Mouse (Mus musculus): Measurements from ENCODE around the gene Pde2a. TPM values are rescaled to one million over a fixed set of nuclear protein-coding genes. Genes with fewer than 3 reads are reported as not detected.

Gene Pde2a
- total and polyA plus RNA-seq, 3 experiments = 41.6 to 57.1 (median 56.0) TPM

GRCm38 (mm10) chr7:101509212-101509611, 87.7 kb downstream of the Pde2a start:
- Histone ChIP-seq H3K9ac (ENCODE audit: low read depth, low read length) (no peak overlapping the region), H3K27me3 (ENCODE audit: control insufficient read depth, insufficient read depth, low read length) (no peaks in the 10 kb centered on the region), H3K27ac (no peak overlapping the region), H3K4me1 (ENCODE audit: control insufficient read depth, insufficient read depth, low read length) (no peaks in the 10 kb centered on the region), H3K36me3 (ENCODE audit: control insufficient read depth, insufficient read depth, low read length) (no peaks in the 10 kb centered on the region), H3K4me3 (no peak overlapping the region), H3K79me2 (replicated peaks; ENCODE audit: control insufficient read depth, insufficient read depth, low read length) (no peaks in the 10 kb centered on the region)
- no peak for DNase-seq
- intact Hi-C loops (cut with DNase I) = no loop called here
- TF ChIP-seq CTCF (IDR thresholded peaks at IDR 0.05) (no peak), EP300 (IDR thresholded peaks at IDR 0.05; ENCODE audit: insufficient read depth, low read depth, low read length) (no peak), POLR2A (IDR thresholded peaks at IDR 0.05; ENCODE audit: insufficient read depth, low read depth, low read length) (no peak)
- WGBS = 71% methylated on average over 2 of the region's 2 CpGs

DNA sequence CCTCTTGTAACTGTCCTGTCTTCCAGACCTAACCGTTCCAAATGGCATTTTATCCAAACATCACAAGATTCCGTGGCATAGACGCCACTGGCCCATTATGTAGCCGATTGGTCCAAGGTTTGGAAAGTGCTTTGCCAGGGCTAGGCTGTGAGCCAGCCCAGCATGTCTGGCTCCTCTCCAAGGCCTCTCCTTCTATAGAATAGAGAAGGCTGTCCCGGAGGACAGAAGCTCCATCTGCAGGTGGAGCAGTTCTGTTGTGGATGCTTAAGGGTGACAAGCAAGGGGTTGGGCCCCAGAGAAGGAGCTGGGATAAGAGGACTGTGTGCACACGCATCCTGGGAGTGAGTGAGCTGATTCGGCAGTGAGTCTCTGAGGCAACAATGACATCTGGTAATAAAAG, 92.2 kb downstream of the Pde2a start:
- no peak for DNase-seq
- H3K36me3 ChIP-seq (ENCODE audit: control insufficient read depth, insufficient read depth, low read length) = no peaks in the 10 kb centered on the region
- H3K4me1 ChIP-seq (ENCODE audit: control insufficient read depth, insufficient read depth, low read length) = no peaks in the 10 kb centered on the region
- H3K4me3 ChIP-seq = no peak overlapping the region
- no peak overlapping the region for H3K9ac ChIP-seq (ENCODE audit: low read depth, low read length)
- no peak overlapping the region for H3K27ac ChIP-seq
- intact Hi-C loops (cut with DNase I) = no loop called here
- WGBS = 32% methylated on average over 7 of the region's 7 CpGs
- TF ChIP-seq CTCF (IDR thresholded peaks at IDR 0.05) (peak; percentile 39), EP300 (IDR thresholded peaks at IDR 0.05; ENCODE audit: insufficient read depth, low read depth, low read length) (no peak), POLR2A (IDR thresholded peaks at IDR 0.05; ENCODE audit: insufficient read depth, low read depth, low read length) (no peak)
- no peaks in the 10 kb centered on the region for H3K27me3 ChIP-seq (ENCODE audit: control insufficient read depth, insufficient read depth, low read length)
- no peaks in the 10 kb centered on the region for H3K79me2 ChIP-seq (replicated peaks; ENCODE audit: control insufficient read depth, insufficient read depth, low read length)

GRCm38 (mm10) chr7:101514768-101515167, 93.3 kb downstream of the Pde2a start:
- H3K4me1 ChIP-seq (ENCODE audit: control insufficient read depth, insufficient read depth, low read length) = no peaks in the 10 kb centered on the region
- no peak for DNase-seq
- WGBS = 74% methylated on average over 6 of the region's 6 CpGs

GRCm38 (mm10) chr7:101515295-101515694, 93.8 kb downstream of the Pde2a start:
- Histone ChIP-seq H3K27me3 (ENCODE audit: control insufficient read depth, insufficient read depth, low read length) (no peaks in the 10 kb centered on the region), H3K27ac (no peak overlapping the region), H3K79me2 (replicated peaks; ENCODE audit: control insufficient read depth, insufficient read depth, low read length) (no peaks in the 10 kb centered on the region), H3K4me3 (no peak overlapping the region), H3K9ac (ENCODE audit: low read depth, low read length) (no peak overlapping the region), H3K36me3 (ENCODE audit: control insufficient read depth, insufficient read depth, low read length) (no peaks in the 10 kb centered on the region), H3K4me1 (ENCODE audit: control insufficient read depth, insufficient read depth, low read length) (no peaks in the 10 kb centered on the region)
- 37% methylated on average over 6 of the region's 6 CpGs for WGBS
- TF ChIP-seq CTCF (IDR thresholded peaks at IDR 0.05) (no peak), POLR2A (IDR thresholded peaks at IDR 0.05; ENCODE audit: insufficient read depth, low read depth, low read length) (no peak), EP300 (IDR thresholded peaks at IDR 0.05; ENCODE audit: insufficient read depth, low read depth, low read length) (no peak)
- no peak for DNase-seq
- intact Hi-C loops (cut with DNase I) = no loop called here

More at GRCm38 (mm10) chr7:101514768-101515167, 93.3 kb downstream of the Pde2a start:
- no peaks in the 10 kb centered on the region for H3K79me2 ChIP-seq (replicated peaks; ENCODE audit: control insufficient read depth, insufficient read depth, low read length)
- H3K4me3 ChIP-seq = no peak overlapping the region
- H3K9ac ChIP-seq (ENCODE audit: low read depth, low read length) = no peak overlapping the region
- intact Hi-C loops (cut with DNase I) = no loop called here
- H3K27ac ChIP-seq = no peak overlapping the region
- H3K27me3 ChIP-seq (ENCODE audit: control insufficient read depth, insufficient read depth, low read length) = no peaks in the 10 kb centered on the region
- H3K36me3 ChIP-seq (ENCODE audit: control insufficient read depth, insufficient read depth, low read length) = no peaks in the 10 kb centered on the region
- no peak for TF ChIP-seq EP300 (IDR thresholded peaks at IDR 0.05; ENCODE audit: insufficient read depth, low read depth, low read length)
- TF ChIP-seq CTCF (IDR thresholded peaks at IDR 0.05) = no peak
- no peak for TF ChIP-seq POLR2A (IDR thresholded peaks at IDR 0.05; ENCODE audit: insufficient read depth, low read depth, low read length)

- no peak overlapping the region for H3K27ac ChIP-seq
- DNase-seq = no peak
- H3K36me3 ChIP-seq (ENCODE audit: control insufficient read depth, insufficient read depth, low read length) = no peaks in the 10 kb centered on the region
- H3K79me2 ChIP-seq (replicated peaks; ENCODE audit: control insufficient read depth, insufficient read depth, low read length) = no peaks in the 10 kb centered on the region
- TF ChIP-seq POLR2A (IDR thresholded peaks at IDR 0.05; ENCODE audit: insufficient read depth, low read depth, low read length) = no peak
- TF ChIP-seq CTCF (IDR thresholded peaks at IDR 0.05) = peak; percentile 65
- intact Hi-C loops (cut with DNase I) = no loop called here
- H3K9ac ChIP-seq (ENCODE audit: low read depth, low read length) = no peak overlapping the region
- H3K27me3 ChIP-seq (ENCODE audit: control insufficient read depth, insufficient read depth, low read length) = no peaks in the 10 kb centered on the region
- no peak overlapping the region for H3K4me3 ChIP-seq
- 58% methylated on average over 6 of the region's 6 CpGs for WGBS
- H3K4me1 ChIP-seq (ENCODE audit: control insufficient read depth, insufficient read depth, low read length) = no peaks in the 10 kb centered on the region
Observed at GRCm38 (mm10) chr7:101516460-101516859, 95.0 kb downstream of the Pde2a start.

DNA sequence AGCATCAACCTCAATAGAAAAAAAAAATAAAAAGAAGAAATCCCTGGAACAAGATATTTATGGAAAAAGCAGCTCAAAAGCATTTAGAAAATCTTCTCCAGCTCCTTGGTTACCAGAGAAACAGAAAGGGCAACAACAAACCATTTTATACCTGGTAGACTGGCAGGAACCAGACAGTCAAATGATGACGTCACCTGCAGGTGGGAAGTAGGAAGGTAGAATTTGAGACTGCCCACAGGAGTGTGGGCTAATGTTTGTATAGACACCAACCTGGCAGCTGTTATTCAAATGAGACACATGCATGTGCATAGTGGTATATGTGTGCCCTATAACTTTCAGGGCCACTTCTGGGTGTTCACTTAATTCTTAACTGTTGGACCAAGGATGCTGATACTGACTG, 100.2 kb downstream of the Pde2a start:
- no peaks in the 10 kb centered on the region for H3K4me1 ChIP-seq (ENCODE audit: control insufficient read depth, insufficient read depth, low read length)
- no peak overlapping the region for H3K27ac ChIP-seq
- TF ChIP-seq EP300 (IDR thresholded peaks at IDR 0.05; ENCODE audit: insufficient read depth, low read depth, low read length) (no peak), POLR2A (IDR thresholded peaks at IDR 0.05; ENCODE audit: insufficient read depth, low read depth, low read length) (no peak), CTCF (IDR thresholded peaks at IDR 0.05) (no peak)
- intact Hi-C loops (cut with DNase I) = no loop called here
- no peak overlapping the region for H3K4me3 ChIP-seq
- H3K36me3 ChIP-seq (ENCODE audit: control insufficient read depth, insufficient read depth, low read length) = no peaks in the 10 kb centered on the region
- no peak overlapping the region for H3K9ac ChIP-seq (ENCODE audit: low read depth, low read length)
- no peaks in the 10 kb centered on the region for H3K27me3 ChIP-seq (ENCODE audit: control insufficient read depth, insufficient read depth, low read length)
- 67% methylated on average over 1 of the region's 1 CpGs for WGBS
- no peak for DNase-seq
- H3K79me2 ChIP-seq (replicated peaks; ENCODE audit: control insufficient read depth, insufficient read depth, low read length) = no peaks in the 10 kb centered on the region
